Mouse (Mus musculus) ovary, adult 2 months (tissue): ENCODE data around the gene Gm48552. TPM values are rescaled to one million over a fixed set of nuclear protein-coding genes. Genes with fewer than 3 reads are reported as not detected.

Experiments
- polyA plus RNA-seq: library from polyadenylated mRNA; depleted of rRNA; stranded (reverse); fragments of >200 nt; gene quantifications from 2 replicates; pipeline ENCODE4 v1.2.3, GENCODE M21; 2012; rRNA removed

The Gm48552 gene
- 9.3 and 10.3 TPM in 2 replicates for polyA plus RNA-seq

DNA sequence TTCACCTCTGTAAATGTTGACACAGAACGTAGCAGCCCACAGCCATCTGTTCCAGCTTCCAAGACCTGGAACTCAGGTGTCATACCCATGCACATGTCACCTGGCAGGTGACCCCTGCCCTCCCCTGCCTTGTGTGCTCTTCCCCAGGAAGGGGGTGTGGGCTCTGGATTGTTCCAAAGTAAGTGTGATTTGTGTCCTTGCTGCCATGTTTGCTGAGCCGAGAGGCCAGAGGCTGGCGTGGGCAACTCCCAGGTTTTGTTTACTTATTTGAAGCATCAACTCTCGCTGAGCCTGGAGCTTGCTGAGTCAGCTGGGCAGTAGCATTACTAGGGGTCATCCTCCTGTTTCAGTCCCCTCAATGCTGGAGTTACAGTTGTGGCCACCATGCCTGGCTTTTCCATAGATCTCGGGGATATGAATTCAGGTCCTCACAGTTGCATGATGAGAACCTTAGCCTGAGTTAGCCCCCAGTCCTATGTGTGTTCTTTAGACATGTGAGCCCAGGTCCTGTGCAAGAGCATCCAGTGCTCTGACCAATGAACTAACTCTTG is at the start of gene Gm48552:
TSS of gene Gm48552 (plus strand) at position 501 of the 551 bp plus-strand sequence.

DNA sequence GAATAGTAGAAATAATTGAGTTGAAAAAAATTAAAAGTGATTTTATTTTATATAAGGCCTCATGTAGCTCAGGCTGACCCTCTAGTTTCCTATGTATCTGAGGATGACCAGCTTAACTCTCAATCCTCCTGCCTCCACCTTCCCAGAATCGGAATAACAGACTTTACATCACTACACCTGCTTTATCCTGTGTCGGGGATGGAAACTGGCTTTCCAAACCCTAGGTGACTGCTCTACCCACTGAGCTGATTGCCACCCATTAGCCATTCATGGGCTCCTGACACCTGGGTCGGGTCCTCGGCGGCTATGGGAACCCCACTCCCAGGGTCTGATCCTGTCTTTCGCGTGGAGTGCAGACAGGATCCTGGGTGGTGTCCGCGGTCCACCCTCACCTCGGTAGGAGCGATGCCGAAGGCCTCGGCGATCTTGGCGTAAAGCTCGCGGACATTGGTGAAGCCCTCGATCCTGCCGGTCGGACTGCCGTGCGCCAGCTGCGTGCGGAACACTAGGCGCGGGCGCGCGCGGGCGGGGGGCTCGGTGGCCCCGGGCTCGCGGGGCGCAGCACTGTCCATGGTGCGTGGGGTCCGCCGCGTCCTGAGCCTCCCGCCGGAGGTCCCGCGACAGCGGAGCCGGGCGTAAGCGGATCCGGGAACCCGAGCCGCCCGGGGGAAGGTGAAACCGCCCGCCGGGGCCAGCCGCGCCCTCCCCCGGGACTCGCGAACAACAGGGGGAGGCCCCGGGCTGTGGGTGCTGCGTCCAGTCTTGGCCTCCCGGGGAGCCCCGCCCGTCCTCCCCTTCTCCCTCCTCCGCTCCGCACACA is 45.9 kb upstream of the Gm48552 start, which contains the start of gene Gipc3:
TSS of gene Gipc3 (minus strand) at position 581 of the 820 bp plus-strand sequence.

DNA sequence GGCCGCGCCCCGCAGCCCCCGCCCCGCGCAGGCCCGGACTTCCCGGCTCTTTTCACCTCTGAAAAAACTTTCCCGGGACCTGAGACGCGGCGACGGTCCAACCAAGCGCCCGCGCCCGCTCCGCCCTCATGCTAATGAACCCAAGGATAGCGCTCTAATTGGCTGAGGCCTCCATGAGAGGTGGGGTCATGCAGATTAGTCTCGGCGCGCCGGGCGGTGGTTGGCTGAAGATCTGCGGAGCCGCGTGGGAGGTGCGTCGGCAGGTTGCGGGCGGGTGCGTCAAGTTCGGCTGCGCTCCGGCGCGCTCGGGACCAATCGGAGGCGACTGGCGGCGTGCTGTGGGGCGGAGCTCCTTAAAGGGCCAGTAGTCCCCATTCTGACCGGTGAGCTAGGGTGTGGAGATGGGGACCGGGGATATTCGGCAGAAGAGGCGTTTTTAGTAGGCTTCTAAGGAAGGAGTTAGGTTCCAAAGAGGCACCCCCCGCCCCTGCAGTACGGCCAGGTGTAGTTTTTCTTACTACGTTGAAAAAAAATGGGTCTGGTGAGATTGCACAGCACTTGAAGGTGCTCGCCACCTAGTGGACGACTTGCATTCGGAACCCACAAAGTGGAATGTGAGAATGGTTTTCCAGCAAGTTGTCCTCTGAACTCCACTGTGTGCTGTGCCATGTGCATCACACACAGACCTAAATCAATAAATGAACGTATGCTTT is 38.3 kb upstream of the Gm48552 start, which contains the start of gene Hmg20b:
TSS of gene Hmg20b (minus strand) at position 130 of the 713 bp plus-strand sequence.

DNA sequence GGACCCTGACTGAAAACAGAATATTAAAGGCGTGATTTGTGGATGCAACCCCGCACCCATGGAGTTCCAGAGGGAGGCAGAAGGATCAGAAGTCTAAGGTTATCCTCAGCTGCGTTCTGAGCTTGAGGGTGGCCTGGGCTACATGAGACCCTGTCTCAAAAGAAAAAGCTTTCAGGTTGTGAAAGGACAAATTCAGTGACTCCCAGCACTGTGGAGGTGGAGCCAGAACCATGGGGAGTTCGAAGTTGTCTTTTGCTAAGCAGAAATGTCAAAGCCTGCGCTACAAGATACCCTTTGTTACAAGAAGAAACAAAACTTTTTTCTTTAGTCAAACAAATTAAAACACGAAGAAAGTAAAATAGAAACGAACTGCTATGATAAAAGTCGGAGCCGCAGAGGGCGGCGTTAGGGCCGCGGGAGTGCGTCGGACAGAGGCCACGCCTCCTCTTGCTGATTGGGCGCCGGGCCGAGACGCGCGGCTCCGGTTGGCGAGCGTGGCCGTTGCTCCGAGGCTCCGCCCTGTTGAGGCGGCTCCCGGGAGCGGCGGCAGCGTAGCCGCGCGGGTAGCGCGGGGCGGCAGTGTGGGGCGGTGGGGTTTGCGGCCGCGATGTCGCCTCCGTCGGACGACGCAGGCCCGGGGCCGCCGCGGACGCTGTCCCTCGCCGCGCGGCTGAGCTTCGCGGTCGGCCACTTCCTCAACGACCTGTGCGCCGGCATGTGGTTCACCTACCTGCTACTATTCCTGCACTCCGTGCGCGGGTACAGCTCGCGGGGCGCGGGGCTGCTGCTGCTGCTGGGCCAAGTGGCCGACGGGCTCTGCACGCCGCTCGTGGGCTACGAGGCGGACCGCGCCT is 31.6 kb upstream of the Gm48552 start, which contains the start of gene Mfsd12:
TSS of gene Mfsd12 (plus strand) at position 501 of the 854 bp plus-strand sequence.

DNA sequence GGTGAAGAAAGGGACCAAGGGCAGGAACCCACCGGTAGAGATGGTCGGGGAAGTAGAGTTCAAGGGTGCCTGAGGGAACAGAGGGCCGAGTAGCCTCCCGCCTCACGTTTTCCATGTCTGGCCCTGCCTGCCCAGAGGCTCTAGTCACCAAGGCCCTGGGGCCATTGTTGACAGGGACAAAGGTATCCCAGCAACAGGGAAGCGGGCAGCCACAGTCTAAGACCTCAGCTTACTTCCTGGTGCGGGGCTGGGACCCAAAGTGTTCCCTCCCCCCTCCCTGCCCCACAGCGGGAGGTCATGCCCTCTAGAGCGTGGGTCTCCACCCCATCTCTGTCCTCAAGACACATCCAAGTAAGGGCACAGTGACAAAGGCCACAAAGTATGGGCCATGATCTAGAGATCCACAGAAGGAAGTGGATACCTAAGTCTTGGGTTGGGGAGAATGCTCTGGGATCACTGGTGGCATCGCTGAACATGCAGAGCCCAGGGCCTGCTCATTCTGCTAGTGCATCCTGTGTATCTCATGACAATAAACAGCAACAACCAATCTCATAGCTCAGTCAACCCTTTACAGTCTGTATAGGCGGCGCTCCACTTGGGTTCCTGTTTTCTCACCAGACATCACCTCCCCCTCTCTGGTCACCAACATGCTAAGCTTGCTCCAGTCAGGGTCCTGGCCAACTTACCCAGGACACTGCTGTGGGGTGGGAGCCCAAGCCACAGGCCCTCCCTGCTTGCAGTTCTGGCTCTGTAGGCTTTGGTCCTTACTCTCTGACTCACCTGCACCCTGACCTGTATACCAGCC is 22.9 kb upstream of the Gm48552 start, which contains the start of gene 4930404N11Rik:
TSS of gene 4930404N11Rik (minus strand) at position 145 of the 805 bp plus-strand sequence.

DNA sequence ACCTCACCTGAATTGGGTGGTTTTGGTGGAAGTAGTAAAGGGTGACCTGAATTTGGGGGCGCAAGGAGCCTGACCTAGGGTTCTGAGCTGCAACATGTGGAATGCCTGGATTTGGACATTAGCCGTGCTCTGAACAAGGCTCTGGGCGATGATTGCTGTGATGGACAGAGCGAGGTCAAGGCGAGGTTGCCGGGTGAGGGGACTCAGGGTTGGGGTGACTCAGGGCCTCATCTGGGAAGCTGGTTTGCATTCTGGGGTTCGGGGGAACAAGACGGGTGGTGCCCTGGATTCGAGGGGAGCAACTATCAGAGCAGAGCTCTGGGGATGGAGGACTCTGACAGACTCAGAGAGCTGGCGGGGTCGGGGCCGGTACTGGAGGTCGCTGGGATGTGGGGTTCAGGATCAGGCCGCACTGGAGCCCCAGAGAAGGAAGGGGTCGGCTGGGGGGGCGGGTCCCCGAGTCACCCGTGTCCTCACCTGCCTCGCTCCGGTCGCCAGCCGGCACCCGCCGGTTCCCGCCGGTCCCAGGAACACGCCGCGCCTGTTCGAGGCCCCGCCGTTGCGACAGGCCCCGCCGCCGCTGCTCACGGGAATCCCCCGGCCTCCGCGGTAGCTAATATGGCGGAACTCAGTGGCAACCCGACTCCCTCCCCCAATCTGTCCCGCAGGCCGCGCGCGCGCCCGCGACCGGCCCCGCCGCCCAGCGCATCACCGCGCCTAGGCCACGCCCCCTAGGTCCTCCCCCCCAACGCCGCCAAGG is 10.8 kb upstream of the Gm48552 start, which contains the start of gene Fzr1:
TSS of gene Fzr1 (minus strand) at position 724 of the 760 bp plus-strand sequence.

DNA sequence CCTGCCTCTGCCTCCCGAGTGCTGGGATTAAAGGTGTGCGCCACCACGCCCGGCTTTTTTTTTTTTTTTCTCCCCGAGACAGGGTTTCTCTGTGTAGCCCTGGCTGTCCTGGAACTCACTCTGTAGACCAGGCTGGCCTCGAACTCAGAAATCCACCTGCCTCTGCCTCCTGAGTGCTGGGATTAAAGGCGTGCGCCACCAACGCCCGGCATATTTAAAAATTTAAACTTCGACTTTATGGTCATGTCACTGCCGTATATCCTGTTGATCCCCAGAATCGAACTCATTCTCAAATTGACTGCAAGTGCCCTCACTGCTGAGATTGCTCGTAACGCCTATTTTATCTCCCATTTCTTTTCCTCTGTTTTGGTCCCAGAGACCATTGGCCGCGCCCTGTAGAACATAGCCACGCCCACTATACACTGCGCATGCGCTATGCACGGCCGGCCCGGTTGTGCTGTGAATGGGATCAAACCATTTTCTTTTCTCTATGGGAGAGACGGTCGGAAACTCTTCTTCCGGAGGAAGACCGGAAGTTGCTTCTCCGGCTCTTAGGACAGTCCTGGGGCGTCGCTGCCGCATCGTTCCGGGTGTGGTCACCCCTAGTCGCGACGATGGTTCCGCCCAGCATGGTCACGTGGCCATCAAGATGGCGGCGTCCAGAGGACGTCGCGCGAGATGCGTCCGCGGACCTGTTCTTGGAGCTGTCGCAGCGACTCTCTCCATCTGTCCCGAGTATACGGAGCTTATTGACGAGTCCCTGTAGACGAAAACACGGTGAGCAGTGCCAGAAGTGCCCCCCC is 4.8 kb upstream of the Gm48552 start, which contains the start of the genes Dohh and Gm48551:
TSS of gene Dohh (plus strand) at position 627 of the 803 bp plus-strand sequence.
TSS of gene Gm48551 (plus strand) at position 665 of the 803 bp plus-strand sequence.

DNA sequence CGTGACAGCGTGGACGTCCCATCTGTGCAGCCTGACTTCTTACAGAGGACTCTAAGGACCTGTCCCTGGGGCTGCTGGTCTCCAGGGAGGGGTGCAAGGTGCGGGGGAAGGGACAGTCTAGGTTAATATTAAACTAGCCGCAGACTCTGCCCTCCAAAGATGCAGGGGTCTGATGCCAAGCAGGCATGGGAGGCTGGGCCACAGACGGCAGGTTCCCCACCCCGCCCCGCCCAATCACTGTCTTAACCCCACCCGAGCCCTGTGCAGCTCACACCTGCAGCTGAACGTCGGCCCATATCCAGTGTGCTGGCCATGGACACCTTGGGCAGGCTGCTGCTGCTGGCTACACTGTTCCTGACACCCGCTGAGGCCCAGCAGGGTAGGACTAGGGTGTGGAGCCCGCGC is 4.0 kb downstream of the Gm48552 start, which contains the start of gene Smim24:
TSS of gene Smim24 (plus strand) at position 271 of the 405 bp plus-strand sequence.

Other genes with a start within 250 kb of the Gm48552 start
- gene Pias4, start 221.1 kb upstream of the Gm48552 start, polyA plus RNA-seq: 48.8 and 60.5 TPM in 2 replicates
- gene Eef2, start 212.4 kb upstream of the Gm48552 start, polyA plus RNA-seq: 2,943 and 3,409 TPM in 2 replicates
- gene Dapk3, start 206.0 kb upstream of the Gm48552 start, polyA plus RNA-seq: 168 and 226 TPM in 2 replicates
- gene 4930442H23Rik, start 205.2 kb upstream of the Gm48552 start, polyA plus RNA-seq: not detected in 2 replicates
- gene Nmrk2, start 187.0 kb upstream of the Gm48552 start, polyA plus RNA-seq: not detected in 2 replicates
- gene Atcay, start 158.2 kb upstream of the Gm48552 start, polyA plus RNA-seq: not detected in 2 replicates
- 48.7 and 50.1 TPM in 2 replicates for gene Zfr2, start 155.8 kb upstream of the Gm48552 start, polyA plus RNA-seq
- 3.3 and 4.2 TPM in 2 replicates for gene Matk, start 136.1 kb upstream of the Gm48552 start, polyA plus RNA-seq
- gene Mrpl54, start 122.1 kb upstream of the Gm48552 start, polyA plus RNA-seq: 134 and 190 TPM in 2 replicates
- gene Apba3, start 122.0 kb upstream of the Gm48552 start, polyA plus RNA-seq: 170 and 185 TPM in 2 replicates
- 18.6 and 20.4 TPM in 2 replicates for gene Tjp3, start 97.4 kb upstream of the Gm48552 start, polyA plus RNA-seq
- gene Pip5k1c, start 96.0 kb upstream of the Gm48552 start, polyA plus RNA-seq: 90.4 and 97.0 TPM in 2 replicates
- gene Cactin, start 67.9 kb upstream of the Gm48552 start, polyA plus RNA-seq: 45.0 and 53.4 TPM in 2 replicates
- gene Tbxa2r, start 60.3 kb upstream of the Gm48552 start, polyA plus RNA-seq: 34.6 and 38.7 TPM in 2 replicates
- 1.8 and 2.4 TPM in 2 replicates for gene Gipc3, start 45.7 kb upstream of the Gm48552 start, polyA plus RNA-seq
- 168 and 202 TPM in 2 replicates for gene Hmg20b, start 38.5 kb upstream of the Gm48552 start, polyA plus RNA-seq
- 43.4 and 67.4 TPM in 2 replicates for gene Mfsd12, start 31.5 kb upstream of the Gm48552 start, polyA plus RNA-seq
- gene 4930404N11Rik, start 23.2 kb upstream of the Gm48552 start, polyA plus RNA-seq: 13.7 and 14.3 TPM in 2 replicates
- gene Fzr1, start 10.5 kb upstream of the Gm48552 start, polyA plus RNA-seq: 189 and 205 TPM in 2 replicates
- 178 and 192 TPM in 2 replicates for gene Dohh, start 4.6 kb upstream of the Gm48552 start, polyA plus RNA-seq
- 10.9 and 15.0 TPM in 2 replicates for gene Gm48551, start 4.5 kb upstream of the Gm48552 start, polyA plus RNA-seq
- 16.3 and 19.5 TPM in 2 replicates for gene Smim24, start 4.0 kb downstream of the Gm48552 start, polyA plus RNA-seq
- gene Nfic, start 66.6 kb downstream of the Gm48552 start, polyA plus RNA-seq: 63.2 and 87.3 TPM in 2 replicates
- gene Celf5, start 93.7 kb downstream of the Gm48552 start, polyA plus RNA-seq: 0.77 and 1.4 TPM in 2 replicates
- 384 and 527 TPM in 2 replicates for gene Ncln, start 107.4 kb downstream of the Gm48552 start, polyA plus RNA-seq
- 4.2 and 5.4 TPM in 2 replicates for gene S1pr4, start 111.1 kb downstream of the Gm48552 start, polyA plus RNA-seq
- 3.2 and 3.5 TPM in 2 replicates for gene Gna15, start 135.2 kb downstream of the Gm48552 start, polyA plus RNA-seq
- 162 and 181 TPM in 2 replicates for gene Gna11, start 156.2 kb downstream of the Gm48552 start, polyA plus RNA-seq
- gene Aes, start 170.5 kb downstream of the Gm48552 start, polyA plus RNA-seq: 2,184 and 2,590 TPM in 2 replicates
- gene Tle2, start 185.6 kb downstream of the Gm48552 start, polyA plus RNA-seq: 497 and 508 TPM in 2 replicates
- gene Tle6, start 212.1 kb downstream of the Gm48552 start, polyA plus RNA-seq: 192 and 202 TPM in 2 replicates
- 0.47 and 0.74 TPM in 2 replicates for gene BC025920, start 217.3 kb downstream of the Gm48552 start, polyA plus RNA-seq
- 59.4 and 65.9 TPM in 2 replicates for gene Sirt6, start 238.8 kb downstream of the Gm48552 start, polyA plus RNA-seq
- 62.1 and 90.5 TPM in 2 replicates for gene Ankrd24, start 239.5 kb downstream of the Gm48552 start, polyA plus RNA-seq